Mouse (Mus musculus) thymus, postnatal 25 days (tissue): ENCODE data around the gene Rpp14.
"Not testable (repeated sequence)": the region's sequence is repeated elsewhere in the genome, so short reads cannot be mapped to it uniquely, and the experiment has no call there.

ENCODE experiments used
- DNase-seq: peaks from one replicate; pipeline ENCODE4 v3.0.0; 2022

Rpp14 gene

DNA sequence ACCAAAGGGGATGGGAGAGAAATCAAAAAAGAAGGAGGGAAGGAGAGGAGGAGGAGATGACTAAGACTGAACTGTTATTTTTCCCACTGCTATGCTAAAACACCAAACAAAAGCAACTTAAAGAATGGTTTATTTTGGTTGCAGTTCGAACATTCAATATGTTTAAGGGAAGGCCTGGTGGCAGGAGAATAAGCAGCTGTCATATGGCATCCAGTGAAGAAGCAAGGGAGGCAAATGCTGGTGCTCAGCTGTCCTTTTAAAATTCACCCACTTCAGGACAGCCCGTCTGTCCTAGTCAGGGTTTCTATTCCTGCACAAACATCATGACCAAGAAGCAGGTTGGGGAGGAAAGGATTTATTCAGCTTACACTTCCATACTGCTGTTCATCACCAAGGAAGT is 37.2 kb downstream of the Rpp14 start:
- no peak for DNase-seq

- no peak for DNase-seq
These were observed 39.3 kb downstream of the Rpp14 start for GRCm38 (mm10) chr14:8119454-8119853.

DNA sequence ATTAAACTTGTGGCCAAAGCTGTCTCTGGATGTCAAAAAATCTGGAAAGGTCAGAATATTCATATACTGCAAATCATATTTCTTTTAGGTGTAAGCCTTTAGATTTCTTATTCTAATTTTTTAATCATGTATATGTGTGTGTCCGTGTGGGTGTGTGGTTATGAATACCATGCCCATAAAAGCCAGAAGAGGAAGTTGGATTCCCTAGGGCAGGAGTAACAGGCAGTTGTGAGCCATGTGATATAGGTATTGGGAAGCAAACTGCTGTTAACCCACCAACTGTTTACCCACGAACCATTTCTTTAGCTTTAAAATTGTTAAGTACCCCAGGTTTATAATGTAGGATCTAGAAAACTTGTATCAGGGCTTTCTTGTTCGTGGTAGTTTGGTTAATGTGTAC is 39.7 kb downstream of the Rpp14 start:
- no peak for DNase-seq

DNA sequence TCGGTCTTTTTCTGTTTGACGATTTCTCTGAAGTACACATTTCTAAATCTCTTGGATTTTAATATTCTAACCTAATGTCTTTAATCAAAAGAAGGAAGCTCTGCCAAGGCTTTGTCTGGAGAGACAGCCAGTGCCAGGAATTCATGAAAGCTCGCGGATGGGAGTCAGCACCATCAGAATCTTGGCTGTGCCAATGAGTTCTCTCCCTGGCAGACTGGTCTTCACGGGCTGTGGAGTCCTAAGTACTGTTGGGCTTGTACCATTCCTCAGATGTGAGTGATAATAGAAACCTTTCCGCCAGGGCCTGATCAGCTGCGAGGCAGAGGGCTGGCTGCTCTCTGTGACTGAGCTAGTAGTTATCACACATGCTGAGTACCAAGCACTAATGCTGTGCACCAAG is 43.0 kb downstream of the Rpp14 start:
- no peak for DNase-seq

DNA sequence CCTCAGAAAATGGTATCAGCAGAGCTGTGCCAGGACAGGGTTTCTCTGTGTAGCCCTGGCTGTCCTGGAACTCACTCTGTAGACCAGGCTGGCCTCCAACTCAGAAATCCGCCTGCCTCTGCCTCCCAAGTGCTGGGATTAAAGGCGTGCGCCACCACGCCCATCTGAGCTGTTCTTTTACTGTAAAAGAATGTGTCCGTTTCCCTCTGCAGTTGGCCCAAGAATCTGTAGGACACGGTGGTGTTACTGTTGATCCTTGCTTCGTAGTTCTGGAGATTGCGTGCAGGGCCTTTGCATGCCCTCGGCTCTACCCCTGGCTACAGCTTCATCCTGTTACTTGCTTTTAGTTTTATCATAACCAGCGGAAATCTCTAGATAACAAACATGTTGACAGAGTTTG is 43.4 kb downstream of the Rpp14 start:
- not testable (repeated sequence) for DNase-seq

DNA sequence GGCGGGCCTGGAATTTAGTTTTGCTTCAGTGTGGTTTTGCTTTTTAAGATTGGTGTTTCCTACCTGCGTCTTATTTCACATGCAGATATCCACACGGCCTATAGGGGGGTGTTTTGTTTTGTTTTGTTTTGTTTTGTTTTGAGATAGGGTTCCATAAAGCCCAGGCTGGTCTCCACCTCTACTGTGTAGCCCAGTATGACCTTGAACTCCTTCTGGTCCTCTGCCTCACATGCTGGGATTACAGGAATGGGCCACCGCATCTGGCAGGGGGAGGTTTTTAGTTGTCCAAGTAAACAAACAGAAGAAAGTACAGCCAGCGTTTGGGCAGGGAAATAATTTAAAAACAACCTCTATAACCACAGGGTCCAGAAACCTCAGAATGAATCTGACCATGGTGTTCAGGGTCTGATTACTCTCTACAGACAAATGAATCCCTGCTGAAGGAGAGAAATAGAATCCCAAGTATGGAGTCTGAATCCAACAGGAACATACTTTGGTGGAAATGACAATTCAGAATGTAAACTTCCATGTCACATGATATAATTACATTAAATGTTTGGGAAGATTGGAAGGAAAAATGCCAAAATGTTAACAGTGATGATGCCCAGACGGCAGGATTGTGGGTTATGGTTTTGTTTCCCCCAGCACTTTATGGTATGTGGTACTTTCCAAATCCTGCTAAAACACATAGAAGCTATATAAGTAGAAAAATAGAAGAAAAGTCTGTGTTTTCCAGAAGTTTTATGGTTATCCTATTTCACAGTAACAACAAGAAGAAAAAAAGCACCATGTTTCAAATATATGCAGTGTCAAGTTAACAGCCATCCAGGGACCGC is 44.1 kb downstream of the Rpp14 start:
- DNase-seq, result no peak

- no peak for DNase-seq
These were observed 47.8 kb downstream of the Rpp14 start for GRCm38 (mm10) chr14:8127971-8128370.

- DNase-seq, result no peak
These were observed 52.6 kb downstream of the Rpp14 start for GRCm38 (mm10) chr14:8132789-8133188.

- no peak for DNase-seq
These were observed 54.1 kb downstream of the Rpp14 start for GRCm38 (mm10) chr14:8134234-8134633.

DNA sequence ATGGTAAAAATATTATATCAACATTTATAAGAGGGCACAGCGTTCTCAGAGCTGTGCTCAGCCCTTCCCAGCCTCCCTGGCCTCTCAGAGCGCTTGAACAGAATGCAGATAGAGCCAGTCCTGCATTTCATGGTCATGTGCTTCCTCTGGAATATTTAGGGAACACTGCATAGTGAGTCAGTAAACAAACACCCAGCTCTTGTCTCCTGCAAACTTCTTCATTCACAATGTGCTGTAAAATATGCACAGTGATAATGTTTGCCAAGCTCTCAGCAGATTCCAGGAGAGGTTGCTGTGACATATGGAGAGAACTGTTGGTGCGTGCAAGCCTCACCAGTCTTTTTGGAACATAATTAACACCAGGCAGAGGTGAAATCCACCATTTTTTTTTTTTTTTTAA is 55.0 kb downstream of the Rpp14 start:
- DNase-seq, result no peak

DNA sequence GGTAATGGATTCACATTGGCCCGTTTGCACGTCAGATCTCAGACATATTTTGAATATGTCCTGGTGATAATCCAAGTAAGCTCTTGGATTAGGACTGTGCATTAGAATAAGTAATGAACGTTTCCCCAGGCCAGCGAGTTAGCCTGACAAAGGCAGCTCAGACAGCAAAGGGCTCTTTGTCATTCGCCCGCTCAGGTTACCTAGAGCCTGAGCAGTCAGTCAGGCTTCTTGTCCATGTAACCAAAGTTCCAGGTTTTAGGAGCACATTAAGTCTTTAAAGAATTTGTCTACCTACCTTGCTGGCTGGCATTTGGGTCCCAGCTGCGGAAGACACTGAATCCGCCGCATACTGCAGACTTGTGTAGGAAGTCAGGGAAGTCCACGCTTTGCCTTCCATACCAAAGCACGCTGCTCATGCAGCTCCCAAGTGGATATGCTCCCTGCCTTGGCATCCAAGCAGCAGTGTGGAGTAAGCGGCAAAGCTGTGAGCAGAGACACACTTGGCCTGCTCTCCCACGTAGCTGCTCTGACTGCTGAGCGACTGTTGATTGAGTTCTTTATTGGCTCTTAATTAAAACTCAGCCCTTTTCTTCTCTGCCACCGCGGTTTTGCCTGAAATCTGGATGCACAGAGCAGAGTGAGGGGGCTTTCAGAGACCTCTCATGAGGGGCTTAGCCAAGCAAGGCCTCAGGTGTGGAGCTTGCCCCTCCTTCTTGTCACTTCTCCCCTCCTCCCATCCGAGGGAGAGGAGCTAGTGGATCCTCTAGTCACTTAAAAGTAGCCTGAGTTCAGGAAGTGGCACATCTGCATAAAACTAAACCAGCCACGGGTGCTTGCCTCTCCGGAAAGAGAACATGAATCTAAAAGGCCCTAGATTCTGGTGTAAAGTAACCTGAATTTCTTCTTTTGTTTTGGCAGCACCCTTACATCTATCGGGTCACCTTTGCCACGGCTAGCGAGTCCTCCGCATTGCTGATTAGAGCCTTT is 59.9 kb downstream of the Rpp14 start:
- DNase-seq, result peak; percentile 42

DNA sequence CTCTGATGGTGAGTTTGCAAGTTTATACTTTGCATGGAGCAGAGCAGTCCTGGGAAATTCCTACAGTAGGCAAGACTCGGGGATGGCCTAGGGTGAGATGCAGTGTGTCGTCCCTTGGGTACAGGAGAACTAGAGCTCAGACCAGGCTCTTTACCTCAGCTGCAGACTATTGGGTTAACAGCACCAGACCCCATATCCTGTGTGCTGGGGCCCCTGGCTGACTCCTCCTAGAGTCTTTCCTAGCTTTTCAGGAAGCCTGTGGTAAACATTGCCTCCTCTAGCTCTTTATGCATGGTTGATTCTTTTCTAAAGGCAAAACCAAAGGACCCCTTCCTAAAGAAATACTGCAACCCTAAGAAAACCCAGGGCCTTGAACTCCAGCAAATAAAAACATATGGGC is 61.0 kb downstream of the Rpp14 start:
- DNase-seq, result peak; percentile 36
